Mouse (Mus musculus) adrenal gland, postnatal 36 days (tissue): Measurements from ENCODE around the gene Dclk2. TPM values are rescaled to one million over a fixed set of nuclear protein-coding genes. Genes with fewer than 3 reads are reported as not detected.

ENCODE experiments used
- DNase-seq, 2 experiments: peaks; one replicate each; pipeline ENCODE4 v3.0.0; 2021; ENCODE audit warnings: mixed read lengths in 1 of 2
- long read RNA-seq, 2 experiments: library from polyadenylated mRNA; stranded (forward); transcript quantifications; one replicate each; pipeline ENCODE4 v2.0.0; 2021; ENCODE audit warnings: borderline sequencing depth in 2 of 2
- total RNA-seq, 2 experiments: library from RNA; stranded (reverse); gene quantifications; 2 replicates each; pipeline ENCODE4 v1.2.3; 2021

Dclk2 gene
- 1 to 10 TPM; 5.9 to 6.1 TPM for total RNA-seq
- long read RNA-seq, experiment 1, full-length matches to known transcripts: 5 of 8 reads
- long read RNA-seq, experiment 1, partial matches to known transcripts: 1 of 8 reads
- long read RNA-seq, experiment 1, other reads (novel, unspliced or antisense): 2 of 8 reads
- long read RNA-seq, experiment 2, partial matches to known transcripts: 0 of 2 reads
- long read RNA-seq, experiment 2, other reads (novel, unspliced or antisense): 1 of 2 reads

GRCm38 (mm10) chr3:86920343-86921083 is at the start of gene Dclk2:
Dclk2 (minus strand) TSS chr3:86920852.
- peak; percentile 82 to 89 for DNase-seq

GRCm38 (mm10) chr3:86962665-86963435 is 42.2 kb upstream of the Dclk2 start:
- DNase-seq: no peak

- no peak for DNase-seq
These were observed 40.7 kb upstream of the Dclk2 start for GRCm38 (mm10) chr3:86961395-86961669.

- DNase-seq: no peak
These were observed 40.2 kb upstream of the Dclk2 start for GRCm38 (mm10) chr3:86960656-86961394.

- DNase-seq: no peak
These were observed 38.4 kb upstream of the Dclk2 start for GRCm38 (mm10) chr3:86959088-86959487.

GRCm38 (mm10) chr3:86955376-86955775 is 34.7 kb upstream of the Dclk2 start:
- DNase-seq: no peak

GRCm38 (mm10) chr3:86954521-86954920 is 33.9 kb upstream of the Dclk2 start:
- DNase-seq: no peak

- no peak for DNase-seq
These were observed 33.2 kb upstream of the Dclk2 start for GRCm38 (mm10) chr3:86953819-86954218.

- no peak for DNase-seq
These were observed 30.0 kb upstream of the Dclk2 start for GRCm38 (mm10) chr3:86950652-86951051.

GRCm38 (mm10) chr3:86936254-86936836 is 15.7 kb upstream of the Dclk2 start:
- no peak for DNase-seq

- DNase-seq: no peak
These were observed 12.8 kb upstream of the Dclk2 start for GRCm38 (mm10) chr3:86933446-86933845.

GRCm38 (mm10) chr3:86923686-86924085 is 3.0 kb upstream of the Dclk2 start:
- DNase-seq: no peak

- DNase-seq: peak; percentile 57 to 62
These were observed 726 bp upstream of the Dclk2 start for GRCm38 (mm10) chr3:86921181-86921975.

- DNase-seq: peak; percentile 20 to 23
These were observed 860 bp downstream of the Dclk2 start for GRCm38 (mm10) chr3:86919641-86920342.

- DNase-seq: no peak
These were observed 3.6 kb downstream of the Dclk2 start for GRCm38 (mm10) chr3:86917048-86917447.

GRCm38 (mm10) chr3:86916626-86917025 is 4.0 kb downstream of the Dclk2 start:
- DNase-seq: no peak

GRCm38 (mm10) chr3:86915291-86915690 is 5.4 kb downstream of the Dclk2 start:
- no peak for DNase-seq

GRCm38 (mm10) chr3:86914316-86914715 is 6.3 kb downstream of the Dclk2 start:
- no peak for DNase-seq

GRCm38 (mm10) chr3:86898366-86898765 is 22.3 kb downstream of the Dclk2 start:
- no peak for DNase-seq

GRCm38 (mm10) chr3:86897551-86897950 is 23.1 kb downstream of the Dclk2 start:
- DNase-seq: no peak

GRCm38 (mm10) chr3:86897066-86897465 is 23.6 kb downstream of the Dclk2 start:
- no peak for DNase-seq
